Mouse (Mus musculus): ENCODE measurements around the gene A930018P22Rik. TPM values are rescaled to one million over a fixed set of nuclear protein-coding genes. Genes with fewer than 3 reads are reported as not detected.
"Not testable (repeated sequence)": the region's sequence is repeated elsewhere in the genome, so short reads cannot be mapped to it uniquely, and the experiment has no call there.

The A930018P22Rik gene
- polyA plus RNA-seq, 1 experiment from 2014 or later = not detected

DNA sequence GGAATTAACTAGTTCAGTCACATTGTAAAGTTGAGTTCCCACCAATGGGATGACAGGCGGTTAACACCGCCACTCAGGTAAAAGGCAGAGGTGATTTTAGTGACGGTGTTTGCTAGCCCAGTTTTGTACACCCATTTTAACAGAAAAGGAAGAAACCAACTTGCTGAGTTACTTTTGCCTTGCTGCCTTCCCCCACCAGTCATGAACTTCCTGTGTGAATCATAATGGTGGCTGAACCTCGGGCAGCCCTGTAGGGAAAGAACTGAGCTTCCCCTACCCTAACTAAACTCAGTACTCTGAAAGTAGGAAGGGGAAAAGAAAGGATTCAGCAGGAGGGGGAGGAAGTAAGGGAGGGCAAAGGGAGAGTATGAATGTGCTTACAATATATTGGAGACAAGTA, 12.5 kb upstream of the A930018P22Rik start:
- H3K4me3 ChIP-seq (replicated peaks; ENCODE audit: low read depth, low read length) = no peak overlapping the region
- H3K4me2 ChIP-seq (ENCODE audit: low read length) = no peak overlapping the region
- H3K9ac ChIP-seq (replicated peaks; ENCODE audit: low read length) = no peak overlapping the region
- no peaks in the 10 kb centered on the region for H3K36me3 ChIP-seq (ENCODE audit: control insufficient read depth, insufficient read depth, low read length)
- DNase-seq = no peak
- ATAC-seq (ENCODE audit: low FRiP score, low TSS enrichment) = no peak
- no peak overlapping the region for H3K27ac ChIP-seq (replicated peaks; ENCODE audit: low read depth, low read length)
- no peaks in the 10 kb centered on the region for H3K27me3 ChIP-seq (ENCODE audit: control insufficient read depth, insufficient read depth, low read length)
- WGBS = 92% methylated on average over 4 of the region's 4 CpGs
- H3K9me3 ChIP-seq (ENCODE audit: control insufficient read depth, low read length) = no peaks in the 10 kb centered on the region
- no peaks in the 10 kb centered on the region for H3K4me1 ChIP-seq (ENCODE audit: control insufficient read depth, insufficient read depth, low read length)

GRCm38 (mm10) chr2:104111170-104111797, 11.3 kb upstream of the A930018P22Rik start:
- not testable (repeated sequence) for H3K27me3 ChIP-seq (ENCODE audit: control insufficient read depth, insufficient read depth, low read length); ATAC-seq (ENCODE audit: low FRiP score, low TSS enrichment)

DNA sequence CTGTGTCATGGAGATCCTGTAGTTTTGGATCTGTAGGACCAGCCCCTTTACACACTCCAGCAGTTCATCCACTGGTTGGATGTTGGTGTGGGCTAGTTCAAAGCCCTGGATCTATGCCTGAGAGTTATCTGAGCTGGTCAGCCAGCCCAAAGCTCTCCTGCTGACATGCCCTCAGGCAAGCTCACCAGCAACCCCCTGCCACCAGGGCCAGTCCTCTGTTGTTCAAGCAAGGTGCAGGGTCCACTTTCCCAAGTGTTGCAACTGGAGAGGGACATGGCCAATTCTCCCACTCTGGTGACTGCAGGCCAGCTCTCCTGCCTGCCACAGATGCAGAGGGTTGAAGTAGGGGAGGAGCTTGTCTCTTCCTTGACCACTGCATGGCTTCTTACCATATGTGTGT, 9.0 kb upstream of the A930018P22Rik start:
- not testable (repeated sequence) for H3K9me3 ChIP-seq (ENCODE audit: control insufficient read depth, low read length); H3K4me1 ChIP-seq (ENCODE audit: control insufficient read depth, insufficient read depth, low read length); ATAC-seq (ENCODE audit: low FRiP score, low TSS enrichment); H3K9ac ChIP-seq (replicated peaks; ENCODE audit: low read length); H3K4me3 ChIP-seq (replicated peaks; ENCODE audit: low read depth, low read length); DNase-seq; H3K4me2 ChIP-seq (ENCODE audit: low read length); H3K36me3 ChIP-seq (ENCODE audit: control insufficient read depth, insufficient read depth, low read length); H3K27me3 ChIP-seq (ENCODE audit: control insufficient read depth, insufficient read depth, low read length); H3K27ac ChIP-seq (replicated peaks; ENCODE audit: low read depth, low read length)

More at GRCm38 (mm10) chr2:104111170-104111797, 11.3 kb upstream of the A930018P22Rik start:
- not testable (repeated sequence) for H3K9me3 ChIP-seq (ENCODE audit: control insufficient read depth, low read length); H3K9ac ChIP-seq (replicated peaks; ENCODE audit: low read length); DNase-seq; H3K36me3 ChIP-seq (ENCODE audit: control insufficient read depth, insufficient read depth, low read length); H3K4me3 ChIP-seq (replicated peaks; ENCODE audit: low read depth, low read length); H3K4me1 ChIP-seq (ENCODE audit: control insufficient read depth, insufficient read depth, low read length); H3K4me2 ChIP-seq (ENCODE audit: low read length); H3K27ac ChIP-seq (replicated peaks; ENCODE audit: low read depth, low read length)
- WGBS = no CpG with 5 or more reads among the region's 1 CpGs

DNA sequence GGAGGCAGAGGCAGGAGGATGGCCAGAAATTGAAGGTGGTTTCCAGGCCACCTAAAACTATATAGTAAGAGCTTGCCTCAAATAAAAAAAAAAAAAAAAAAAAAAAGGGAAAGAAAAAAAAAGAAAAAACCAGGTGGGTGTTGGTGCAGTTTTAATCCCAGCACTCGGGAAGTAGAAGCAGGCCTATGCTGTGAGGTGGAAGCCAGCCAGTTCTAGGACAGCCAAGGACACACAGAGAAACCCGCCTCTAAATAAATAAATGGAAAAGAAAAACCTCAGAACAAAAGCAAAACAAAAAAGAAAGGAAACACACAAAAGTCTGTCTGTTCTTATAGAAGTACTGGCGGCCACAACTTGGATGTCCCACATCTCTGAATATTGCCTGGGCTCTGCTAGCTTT, 7.7 kb upstream of the A930018P22Rik start:
- no peak for DNase-seq
- Histone ChIP-seq H3K9me3 (ENCODE audit: control insufficient read depth, low read length) (no peaks in the 10 kb centered on the region), H3K4me1 (ENCODE audit: control insufficient read depth, insufficient read depth, low read length) (no peaks in the 10 kb centered on the region), H3K27ac (replicated peaks; ENCODE audit: low read depth, low read length) (no peak overlapping the region), H3K4me2 (ENCODE audit: low read length) (no peak overlapping the region), H3K27me3 (ENCODE audit: control insufficient read depth, insufficient read depth, low read length) (no peaks in the 10 kb centered on the region), H3K4me3 (replicated peaks; ENCODE audit: low read depth, low read length) (no peak overlapping the region), H3K9ac (replicated peaks; ENCODE audit: low read length) (no peak overlapping the region), H3K36me3 (ENCODE audit: control insufficient read depth, insufficient read depth, low read length) (no peaks in the 10 kb centered on the region)
- 82% methylated on average over 3 of the region's 3 CpGs for WGBS
- no peak for ATAC-seq (ENCODE audit: low FRiP score, low TSS enrichment)

- DNase-seq; H3K36me3 ChIP-seq (ENCODE audit: control insufficient read depth, insufficient read depth, low read length); ATAC-seq (ENCODE audit: low FRiP score, low TSS enrichment); H3K4me2 ChIP-seq (ENCODE audit: low read length); H3K4me3 ChIP-seq (replicated peaks; ENCODE audit: low read depth, low read length); H3K27me3 ChIP-seq (ENCODE audit: control insufficient read depth, insufficient read depth, low read length); H3K4me1 ChIP-seq (ENCODE audit: control insufficient read depth, insufficient read depth, low read length); H3K9me3 ChIP-seq (ENCODE audit: control insufficient read depth, low read length); H3K9ac ChIP-seq (replicated peaks; ENCODE audit: low read length); H3K27ac ChIP-seq (replicated peaks; ENCODE audit: low read depth, low read length): not testable (repeated sequence)
Measured at GRCm38 (mm10) chr2:104117173-104117572, 5.4 kb upstream of the A930018P22Rik start.

- Histone ChIP-seq H3K4me2 (ENCODE audit: low read length) (no peak overlapping the region), H3K4me3 (replicated peaks; ENCODE audit: low read depth, low read length) (no peak overlapping the region), H3K9me3 (ENCODE audit: control insufficient read depth, low read length) (no peaks in the 10 kb centered on the region), H3K9ac (replicated peaks; ENCODE audit: low read length) (no peak overlapping the region), H3K4me1 (ENCODE audit: control insufficient read depth, insufficient read depth, low read length) (no peaks in the 10 kb centered on the region), H3K27ac (replicated peaks; ENCODE audit: low read depth, low read length) (no peak overlapping the region), H3K27me3 (ENCODE audit: control insufficient read depth, insufficient read depth, low read length) (0 out of 2 replicates have a peak, but pooled peaks cover 5% of the 10 kb centered on the region), H3K36me3 (ENCODE audit: control insufficient read depth, insufficient read depth, low read length) (no peaks in the 10 kb centered on the region)
- 78% methylated on average over 1 of the region's 1 CpGs for WGBS
- DNase-seq = no peak
- ATAC-seq (ENCODE audit: low FRiP score, low TSS enrichment) = no peak
Measured at GRCm38 (mm10) chr2:104119097-104119496, 3.5 kb upstream of the A930018P22Rik start.

DNA sequence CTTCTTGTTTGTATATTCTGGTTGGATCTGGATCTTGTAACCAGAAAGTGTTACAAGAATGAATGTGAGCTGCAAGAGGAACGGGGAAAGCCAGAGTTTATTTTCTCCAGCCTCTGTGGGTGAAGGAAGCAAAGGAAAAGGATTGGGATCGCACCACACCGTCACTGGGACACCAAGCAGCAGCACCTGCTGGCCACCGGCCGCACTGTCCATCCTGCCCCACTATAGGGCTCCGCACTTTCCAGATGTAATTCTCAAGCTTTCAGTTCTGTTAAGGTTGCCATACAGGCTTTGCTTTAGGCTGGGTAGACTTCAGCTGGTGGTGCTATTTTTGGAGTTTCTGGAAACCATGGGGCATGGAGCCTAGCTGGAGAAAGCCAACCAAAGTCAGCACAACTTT, 2.3 kb upstream of the A930018P22Rik start:
- Histone ChIP-seq H3K27me3 (ENCODE audit: control insufficient read depth, insufficient read depth, low read length) (0 out of 2 replicates have a peak, but pooled peaks cover 5% of the 10 kb centered on the region), H3K4me1 (ENCODE audit: control insufficient read depth, insufficient read depth, low read length) (no peaks in the 10 kb centered on the region), H3K9me3 (ENCODE audit: control insufficient read depth, low read length) (no peaks in the 10 kb centered on the region), H3K4me2 (ENCODE audit: low read length) (no peak overlapping the region), H3K27ac (replicated peaks; ENCODE audit: low read depth, low read length) (no peak overlapping the region), H3K9ac (replicated peaks; ENCODE audit: low read length) (no peak overlapping the region), H3K4me3 (replicated peaks; ENCODE audit: low read depth, low read length) (no peak overlapping the region), H3K36me3 (ENCODE audit: control insufficient read depth, insufficient read depth, low read length) (no peaks in the 10 kb centered on the region)
- WGBS = 64% methylated on average over 6 of the region's 6 CpGs
- no peak for ATAC-seq (ENCODE audit: low FRiP score, low TSS enrichment)
- DNase-seq = no peak

DNA sequence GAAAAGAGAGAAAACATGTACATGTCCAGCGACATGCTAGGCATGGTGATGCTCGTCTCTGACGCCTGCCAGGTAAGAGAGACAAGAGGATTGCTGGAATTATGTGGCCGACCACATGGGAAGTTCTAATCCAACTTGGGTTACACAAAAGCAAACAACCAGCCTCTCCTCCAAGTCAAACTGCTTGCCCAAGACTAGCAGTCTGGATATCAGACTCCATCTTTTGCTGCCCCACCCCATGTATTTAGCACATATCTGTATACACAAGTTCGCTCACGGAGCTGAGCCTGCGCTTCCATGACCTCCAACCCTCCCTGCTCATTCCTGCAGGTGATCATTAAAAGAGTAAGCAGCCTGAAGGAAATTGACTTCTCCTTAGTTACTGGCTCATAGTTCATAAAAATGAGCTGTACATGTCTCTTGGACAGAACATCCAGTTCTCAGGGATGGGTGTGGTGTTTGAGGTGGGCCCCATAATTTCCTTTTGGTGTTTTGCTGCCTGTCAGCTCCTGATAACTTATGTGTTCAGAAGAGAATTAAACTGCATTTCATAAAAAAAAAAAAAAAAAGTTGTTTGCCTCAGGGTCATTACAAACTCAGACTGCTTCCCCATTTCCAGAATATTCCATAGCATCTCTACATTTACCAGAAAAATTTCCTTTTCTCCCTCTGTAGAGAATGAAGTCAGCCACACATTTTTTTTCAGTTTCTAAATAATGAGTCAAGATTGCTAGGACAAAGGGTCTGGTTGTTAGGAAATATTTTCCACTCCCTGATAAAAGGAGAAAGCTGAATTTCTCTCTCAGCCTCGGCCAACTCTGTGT, 676 bp upstream of the A930018P22Rik start:
- no peak for ATAC-seq (ENCODE audit: low FRiP score, low TSS enrichment)
- H3K4me3 ChIP-seq (replicated peaks; ENCODE audit: low read depth, low read length) = peak overlapping the region; percentile 53
- peak overlapping the region; percentile 87 for H3K4me2 ChIP-seq (ENCODE audit: low read length)
- 0 out of 2 replicates have a peak overlapping the region, but pooled peaks have one; percentile 28 for H3K27ac ChIP-seq (replicated peaks; ENCODE audit: low read depth, low read length)
- no peaks in the 10 kb centered on the region for H3K9me3 ChIP-seq (ENCODE audit: control insufficient read depth, low read length)
- no peaks in the 10 kb centered on the region for H3K4me1 ChIP-seq (ENCODE audit: control insufficient read depth, insufficient read depth, low read length)
- H3K27me3 ChIP-seq (ENCODE audit: control insufficient read depth, insufficient read depth, low read length) = 0 out of 2 replicates have a peak, but pooled peaks cover 5% of the 10 kb centered on the region
- H3K36me3 ChIP-seq (ENCODE audit: control insufficient read depth, insufficient read depth, low read length) = no peaks in the 10 kb centered on the region
- 0 out of 2 replicates have a peak overlapping the region, but pooled peaks have one; percentile 65 for H3K9ac ChIP-seq (replicated peaks; ENCODE audit: low read length)
- no peak for DNase-seq
- 80% methylated on average over 8 of the region's 8 CpGs for WGBS

Data from midbrain, embryonic 14.5 days (tissue).